Mouse (Mus musculus) myocyte (in vitro differentiated cells): ENCODE results near the gene Gtf2h4. TPM values are rescaled to one million over a fixed set of nuclear protein-coding genes. Genes with fewer than 3 reads are reported as not detected.

Source experiments
- H3K27me3 ChIP-seq: one replicate; pipeline ENCODE4 v1.6.1; 2011; ENCODE audit not compliant: control insufficient read depth, insufficient read depth, insufficient read length
- H3K36me3 ChIP-seq: one replicate; pipeline ENCODE4 v1.6.1; 2011; ENCODE audit not compliant: control insufficient read depth, insufficient read depth
- H3K4me2 ChIP-seq: one replicate; pipeline ENCODE4 v1.6.1; 2011; ENCODE audit warnings: low read depth, control low read depth
- H3K4me3 ChIP-seq: one replicate; pipeline ENCODE4 v1.5.1; 2011; ENCODE audit warnings: mild to moderate bottlenecking, control low read depth, moderate library complexity
- H3K79me2 ChIP-seq: one replicate; pipeline ENCODE4 v1.6.1; 2011; ENCODE audit not compliant: control insufficient read depth, insufficient read depth
- H3ac ChIP-seq: one replicate; pipeline ENCODE4 v1.6.1; 2011; ENCODE audit not compliant: control insufficient read depth, insufficient read length
- CEBPB ChIP-seq: IDR thresholded peaks from 2 replicates; pipeline ENCODE4 v1.6.1; 2011; ENCODE audit warnings: mild to moderate bottlenecking, moderate library complexity; ENCODE audit not compliant: poor library complexity, insufficient read depth, severe bottlenecking
- E2F4 ChIP-seq: IDR thresholded peaks from one replicate; pipeline ENCODE4 v1.6.1; 2011; ENCODE audit warnings: mild to moderate bottlenecking, control low read depth, moderate library complexity; ENCODE audit not compliant: insufficient read depth
- MAX ChIP-seq: IDR thresholded peaks from one replicate; pipeline ENCODE4 v1.6.1; 2011; ENCODE audit warnings: low read depth, mild to moderate bottlenecking, control low read depth
- MYOD1 ChIP-seq, 3 experiments: IDR thresholded peaks; one replicate each; pipeline ENCODE4 v1.6.1; 2011; ENCODE audit warnings: control low read depth in 2 of 3, low read depth in 2 of 3, mild to moderate bottlenecking in 2 of 3, moderate library complexity in 1 of 3; ENCODE audit not compliant: insufficient read length in 2 of 3, control insufficient read depth in 1 of 3
- MYOG ChIP-seq, 3 experiments: IDR thresholded peaks; one replicate each; pipeline ENCODE4 v1.6.1; 2011; ENCODE audit warnings: control low read depth in 2 of 3, low read depth in 2 of 3, mild to moderate bottlenecking in 2 of 3; ENCODE audit not compliant: insufficient read length in 2 of 3, control insufficient read depth in 1 of 3, insufficient read depth in 1 of 3
- POLR2A ChIP-seq: IDR thresholded peaks from one replicate; pipeline ENCODE4 v1.6.1; 2011; ENCODE audit warnings: low read depth, mild to moderate bottlenecking, control low read depth, moderate library complexity; ENCODE audit not compliant: insufficient read length
- POLR2AphosphoS2 ChIP-seq: IDR thresholded peaks from one replicate; pipeline ENCODE4 v1.6.1; 2011; ENCODE audit warnings: low read depth, control low read depth; ENCODE audit not compliant: insufficient read length
- REST ChIP-seq: IDR thresholded peaks from one replicate; pipeline ENCODE4 v1.6.1; 2011; ENCODE audit warnings: mild to moderate bottlenecking, control low read depth, moderate library complexity; ENCODE audit not compliant: insufficient read depth, insufficient read length
- SRF ChIP-seq: IDR thresholded peaks from one replicate; pipeline ENCODE4 v1.6.1; 2011; ENCODE audit warnings: low read depth; ENCODE audit not compliant: control insufficient read depth, insufficient read length
- TCF12 ChIP-seq: IDR thresholded peaks from one replicate; pipeline ENCODE4 v1.6.1; 2011; ENCODE audit warnings: mild to moderate bottlenecking, control low read depth; ENCODE audit not compliant: poor library complexity, insufficient read depth, severe bottlenecking
- TCF3 ChIP-seq: IDR thresholded peaks from one replicate; pipeline ENCODE4 v1.6.1; 2011; ENCODE audit warnings: low read depth, control low read depth; ENCODE audit not compliant: insufficient read length
- USF1 ChIP-seq: IDR thresholded peaks from one replicate; pipeline ENCODE4 v1.6.1; 2011; ENCODE audit warnings: low read depth, mild to moderate bottlenecking, control low read depth, moderate library complexity
- polyA plus RNA-seq: library from polyadenylated mRNA; unstranded; fragments of >200 nt; fragmentation: generic; extraction: Trizol; gene quantifications from one replicate; pipeline ENCODE4 v1.2.1, GENCODE M21; 2012; ENCODE audit warnings: missing spikeins

The Gtf2h4 gene
- polyA plus RNA-seq, 1 experiment = 27.4 TPM

DNA sequence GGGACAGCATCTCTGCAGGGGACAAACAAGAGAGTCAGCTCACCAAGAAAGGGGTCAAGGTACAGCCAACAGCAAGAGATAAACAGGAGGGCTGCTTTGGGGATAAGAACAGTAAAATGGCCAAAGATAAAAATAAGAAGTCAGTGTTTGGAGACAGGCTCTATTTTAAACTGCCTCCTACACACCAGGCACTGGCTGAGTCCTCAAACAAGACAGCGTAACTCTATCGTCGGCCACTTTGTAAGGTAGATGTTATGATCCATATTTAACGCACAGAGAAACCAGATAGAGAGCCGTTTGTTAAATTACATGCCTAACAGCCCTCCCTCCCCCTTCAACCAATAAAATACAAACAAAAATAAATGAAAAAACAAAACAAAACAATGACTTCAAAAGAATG is 20.4 kb upstream of the Gtf2h4 start:
- no peak for TF ChIP-seq MYOG (IDR thresholded peaks at IDR 0.05; ENCODE audit: control insufficient read depth in 1 of 3, insufficient read depth in 1 of 3, insufficient read length in 2 of 3, low read depth in 2 of 3)
- TF ChIP-seq POLR2A = no peak
- no peak for TF ChIP-seq TCF3
- TF ChIP-seq MAX = no peak
- no peak for TF ChIP-seq REST
- TF ChIP-seq TCF12 = no peak
- no peak for TF ChIP-seq MYOD1 (IDR thresholded peaks at IDR 0.05; ENCODE audit: control insufficient read depth in 1 of 3, insufficient read length in 2 of 3, low read depth in 2 of 3)
- no peak for TF ChIP-seq SRF
- TF ChIP-seq USF1 = no peak
- no peak for TF ChIP-seq CEBPB
- TF ChIP-seq POLR2AphosphoS2 = no peak
- TF ChIP-seq E2F4 = no peak

DNA sequence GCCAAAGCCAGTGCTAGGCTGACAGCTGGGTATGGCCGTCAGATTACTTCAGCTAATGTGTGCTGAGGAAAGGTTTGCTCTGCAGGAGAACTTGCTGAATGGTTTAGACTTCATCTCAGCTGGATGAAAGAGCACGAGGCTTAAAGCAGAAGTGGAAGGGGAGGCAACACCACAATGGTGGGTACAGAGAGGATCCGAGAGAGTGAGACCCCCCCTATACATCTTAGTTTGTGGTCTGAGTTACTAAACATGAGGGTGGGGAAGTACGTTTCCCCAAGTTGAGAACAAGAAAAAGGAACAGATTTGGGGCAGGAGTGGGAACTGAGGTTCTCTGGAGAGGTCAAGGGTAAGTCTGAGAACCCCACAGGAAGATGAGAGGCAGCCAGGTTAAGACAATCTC is 18.8 kb upstream of the Gtf2h4 start:
- TF ChIP-seq CEBPB (no peak), USF1 (no peak), MAX (no peak), MYOD1 (IDR thresholded peaks at IDR 0.05; ENCODE audit: control insufficient read depth in 1 of 3, insufficient read length in 2 of 3, low read depth in 2 of 3) (no peak), TCF3 (no peak), TCF12 (no peak), MYOG (IDR thresholded peaks at IDR 0.05; ENCODE audit: control insufficient read depth in 1 of 3, insufficient read depth in 1 of 3, insufficient read length in 2 of 3, low read depth in 2 of 3) (no peak), E2F4 (no peak), POLR2AphosphoS2 (no peak), REST (no peak), POLR2A (no peak), SRF (no peak)
- H3K27me3 ChIP-seq = no peaks in the 10 kb centered on the region
- H3K79me2 ChIP-seq = peaks cover 37% of the 10 kb centered on the region
- peaks cover 37% of the 10 kb centered on the region for H3K36me3 ChIP-seq
- no peak overlapping the region for H3K4me2 ChIP-seq
- no peak overlapping the region for H3ac ChIP-seq
- H3K4me3 ChIP-seq = no peak overlapping the region

More for the DNA sequence above, 20.4 kb upstream of the Gtf2h4 start:
- H3K36me3 ChIP-seq = peaks cover 26% of the 10 kb centered on the region
- no peak overlapping the region for H3ac ChIP-seq
- H3K79me2 ChIP-seq = peaks cover 49% of the 10 kb centered on the region
- H3K4me3 ChIP-seq = no peak overlapping the region
- no peaks in the 10 kb centered on the region for H3K27me3 ChIP-seq
- H3K4me2 ChIP-seq = no peak overlapping the region

- Histone ChIP-seq H3K36me3 (peaks cover 39% of the 10 kb centered on the region), H3K27me3 (no peaks in the 10 kb centered on the region), H3K79me2 (peaks cover 32% of the 10 kb centered on the region), H3K4me3 (no peak overlapping the region), H3ac (no peak overlapping the region), H3K4me2 (no peak overlapping the region)
- no peak for TF ChIP-seq E2F4
- TF ChIP-seq USF1 = no peak
- no peak for TF ChIP-seq MAX
- no peak for TF ChIP-seq POLR2A
- no peak for TF ChIP-seq CEBPB
- no peak for TF ChIP-seq REST
- peak in 1 of 3 experiments; percentile 63 for TF ChIP-seq MYOD1 (IDR thresholded peaks at IDR 0.05; ENCODE audit: control insufficient read depth in 1 of 3, insufficient read length in 2 of 3, low read depth in 2 of 3)
- peak in 2 of 3 experiments; percentile 45 to 59 for TF ChIP-seq MYOG (IDR thresholded peaks at IDR 0.05; ENCODE audit: control insufficient read depth in 1 of 3, insufficient read depth in 1 of 3, insufficient read length in 2 of 3, low read depth in 2 of 3)
- no peak for TF ChIP-seq POLR2AphosphoS2
These were observed 18.3 kb upstream of the Gtf2h4 start for GRCm38 (mm10) chr17:35691811-35692210.

DNA sequence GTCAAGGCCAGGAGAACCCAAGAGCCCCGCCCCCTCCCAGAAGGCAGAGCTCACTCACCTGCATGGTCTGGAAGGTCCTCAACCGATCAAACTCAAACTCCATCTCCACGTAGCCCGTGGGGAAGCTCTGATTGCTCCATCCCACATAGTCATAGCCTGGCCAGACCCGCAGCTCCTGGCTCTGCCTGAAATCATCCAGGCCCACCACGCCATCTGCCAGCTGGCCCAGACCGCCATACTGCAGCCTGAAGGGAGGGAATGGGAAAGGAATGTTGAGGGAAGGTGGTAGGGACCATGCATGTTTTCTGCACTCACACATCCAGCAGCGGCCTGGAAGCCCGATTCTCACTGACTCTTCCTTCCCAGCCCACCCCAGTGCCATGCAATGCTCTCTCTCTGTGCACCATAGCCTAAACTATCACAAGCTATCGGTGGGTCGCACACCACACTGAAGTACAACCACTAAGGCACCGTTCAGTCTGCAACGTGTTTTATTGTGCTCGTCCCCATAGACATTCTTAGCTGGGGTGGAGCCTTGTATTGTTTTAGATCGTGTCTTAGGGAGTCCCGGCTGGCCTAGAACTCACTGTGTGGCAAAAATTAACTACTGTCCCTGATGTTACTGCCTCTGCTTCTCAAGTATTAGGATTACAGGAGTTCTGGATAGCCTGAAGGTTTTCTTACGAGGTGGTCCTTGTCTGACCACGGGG is 16.6 kb upstream of the Gtf2h4 start:
- TF ChIP-seq CEBPB (no peak), MAX (no peak), MYOG (IDR thresholded peaks at IDR 0.05; ENCODE audit: control insufficient read depth in 1 of 3, insufficient read depth in 1 of 3, insufficient read length in 2 of 3, low read depth in 2 of 3) (no peak), MYOD1 (IDR thresholded peaks at IDR 0.05; ENCODE audit: control insufficient read depth in 1 of 3, insufficient read length in 2 of 3, low read depth in 2 of 3) (no peak)
- H3K36me3 ChIP-seq = peaks cover 46% of the 10 kb centered on the region
- peaks cover 15% of the 10 kb centered on the region for H3K79me2 ChIP-seq
- no peak overlapping the region for H3K4me3 ChIP-seq
- H3K4me2 ChIP-seq = no peak overlapping the region
- H3K27me3 ChIP-seq = no peaks in the 10 kb centered on the region
- H3ac ChIP-seq = no peak overlapping the region
